Mouse (Mus musculus): ENCODE results near the gene Heca. TPM values are rescaled to one million over a fixed set of nuclear protein-coding genes. Genes with fewer than 3 reads are reported as not detected.

Gene Heca
- polyA plus RNA-seq (2014; fragmentation: Nextera tagmentation; extraction: Ambion mirVana) = 3.9 and 4.8 TPM in 2 replicates

DNA sequence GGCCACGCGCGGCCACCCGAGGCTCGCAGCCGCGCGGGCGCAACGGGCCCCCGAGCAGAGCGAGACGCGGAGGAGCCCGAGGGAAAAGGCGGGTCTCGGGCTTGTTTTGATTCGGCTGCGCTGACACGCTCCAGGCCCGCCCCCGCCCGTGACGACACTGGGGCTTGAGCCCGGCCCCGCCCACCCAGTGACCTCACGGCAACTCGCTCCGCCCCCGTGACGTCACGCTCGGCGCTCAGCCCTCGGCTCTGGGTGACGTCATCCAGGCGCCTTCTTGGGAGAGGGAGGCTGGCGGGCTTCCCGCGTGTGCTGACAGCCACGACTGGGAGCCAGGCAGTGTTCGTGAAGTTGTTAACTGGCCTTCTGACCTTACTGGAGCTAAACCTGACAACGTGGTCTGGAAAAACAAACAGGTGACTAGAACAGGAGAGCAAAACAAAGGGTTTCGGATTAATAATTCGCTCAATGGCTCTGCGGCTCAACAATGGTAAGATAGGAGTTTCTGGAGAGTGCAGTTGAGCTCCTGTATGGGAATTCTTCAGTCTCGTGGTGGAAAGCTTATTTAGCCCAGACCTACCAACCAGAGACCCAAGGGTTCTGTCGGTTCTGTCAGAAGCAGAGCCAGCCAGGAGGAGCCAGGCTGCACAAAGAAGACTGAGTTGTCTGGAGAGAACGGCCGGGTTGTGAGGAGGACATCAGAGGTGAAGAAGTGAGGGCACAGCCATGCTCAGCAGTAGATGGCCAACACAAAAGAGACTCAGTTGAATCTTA lies at the start of gene Heca:
Gene Heca, minus strand, starts transcription at position 108 of the 771 bp plus-strand sequence.
- no peaks in the 10 kb centered on the region for H3K27me3 ChIP-seq (ENCODE audit: control insufficient read depth, insufficient read depth, low read length)
- H3K36me3 ChIP-seq (ENCODE audit: control insufficient read depth, insufficient read depth, low read length) = no peaks in the 10 kb centered on the region
- peak within 1 kb of the TSS; percentile 64 for H3K4me2 ChIP-seq (ENCODE audit: low read depth, low read length, severe bottlenecking)
- WGBS = 12% methylated on average over 39 of the region's 50 CpGs
- ATAC-seq (replicated peaks; ENCODE audit: low FRiP score) = peak; percentile 97
- peak within 1 kb of the TSS; percentile 85 for H3K4me3 ChIP-seq (ENCODE audit: low read depth, low read length)
- H3K9me3 ChIP-seq (ENCODE audit: control insufficient read depth, low read length) = no peaks in the 10 kb centered on the region
- H3K4me1 ChIP-seq (replicated peaks; ENCODE audit: control insufficient read depth, insufficient read depth, low read length) = peaks cover 2% of the 10 kb centered on the region; the same call in 1 of the 2 replicates
- DNase-seq (ENCODE audit: low spot score) = peak; percentile 97
- H3K27ac ChIP-seq (ENCODE audit: low read depth, low read length) = no peak within 1 kb of the TSS
- peak within 1 kb of the TSS; percentile 84 for H3K9ac ChIP-seq (ENCODE audit: low read length)

- no peak for DNase-seq (ENCODE audit: low spot score)
- Histone ChIP-seq H3K27ac (ENCODE audit: low read depth, low read length) (no peak overlapping the region), H3K4me2 (ENCODE audit: low read depth, low read length, severe bottlenecking) (no peak overlapping the region), H3K4me3 (ENCODE audit: low read depth, low read length) (no peak overlapping the region), H3K9ac (ENCODE audit: low read length) (no peak overlapping the region), H3K27me3 (ENCODE audit: control insufficient read depth, insufficient read depth, low read length) (no peaks in the 10 kb centered on the region), H3K9me3 (ENCODE audit: control insufficient read depth, low read length) (no peaks in the 10 kb centered on the region), H3K36me3 (ENCODE audit: control insufficient read depth, insufficient read depth, low read length) (no peaks in the 10 kb centered on the region), H3K4me1 (replicated peaks; ENCODE audit: control insufficient read depth, insufficient read depth, low read length) (no peaks in the 10 kb centered on the region)
- no peak for ATAC-seq (replicated peaks; ENCODE audit: low FRiP score)
- WGBS = 82% methylated on average over 4 of the region's 4 CpGs
Observed at GRCm38 (mm10) chr10:17990576-17990975, 42.7 kb upstream of the Heca start.

DNA sequence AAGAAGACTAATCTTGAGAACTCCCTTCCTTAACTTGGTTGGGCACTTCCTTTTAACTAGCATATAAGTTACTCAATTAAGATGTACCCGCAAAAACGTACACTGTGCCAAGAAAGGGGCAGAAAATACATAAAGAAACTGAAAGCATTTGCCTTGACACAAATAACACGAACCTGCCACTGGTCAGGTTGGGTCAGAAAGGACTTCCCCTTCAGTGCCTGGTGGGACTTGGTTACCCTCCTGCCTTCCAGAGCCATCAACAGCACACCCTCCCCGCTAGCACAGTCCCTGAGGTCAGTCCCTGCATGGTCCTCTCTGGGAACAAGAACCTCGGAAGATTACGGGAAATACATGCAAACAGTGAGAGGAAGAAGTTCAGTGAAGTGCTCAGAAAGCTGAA lies 41.3 kb upstream of the Heca start:
- Histone ChIP-seq H3K36me3 (ENCODE audit: control insufficient read depth, insufficient read depth, low read length) (no peaks in the 10 kb centered on the region), H3K27ac (ENCODE audit: low read depth, low read length) (no peak overlapping the region), H3K4me1 (replicated peaks; ENCODE audit: control insufficient read depth, insufficient read depth, low read length) (no peaks in the 10 kb centered on the region), H3K4me3 (ENCODE audit: low read depth, low read length) (no peak overlapping the region), H3K27me3 (ENCODE audit: control insufficient read depth, insufficient read depth, low read length) (no peaks in the 10 kb centered on the region), H3K9me3 (ENCODE audit: control insufficient read depth, low read length) (no peaks in the 10 kb centered on the region), H3K4me2 (ENCODE audit: low read depth, low read length, severe bottlenecking) (no peak overlapping the region), H3K9ac (ENCODE audit: low read length) (no peak overlapping the region)
- no peak for ATAC-seq (replicated peaks; ENCODE audit: low FRiP score)
- 78% methylated on average over 6 of the region's 6 CpGs for WGBS
- DNase-seq (ENCODE audit: low spot score) = no peak

- no peaks in the 10 kb centered on the region for H3K4me1 ChIP-seq (replicated peaks; ENCODE audit: control insufficient read depth, insufficient read depth, low read length)
- ATAC-seq (replicated peaks; ENCODE audit: low FRiP score) (no peak), DNase-seq (ENCODE audit: low spot score) (no peak)
- H3K27me3 ChIP-seq (ENCODE audit: control insufficient read depth, insufficient read depth, low read length) = no peaks in the 10 kb centered on the region
- H3K9me3 ChIP-seq (ENCODE audit: control insufficient read depth, low read length) = no peaks in the 10 kb centered on the region
- 84% methylated on average over 8 of the region's 8 CpGs for WGBS
- no peak overlapping the region for H3K27ac ChIP-seq (ENCODE audit: low read depth, low read length)
- H3K36me3 ChIP-seq (ENCODE audit: control insufficient read depth, insufficient read depth, low read length) = no peaks in the 10 kb centered on the region
- no peak overlapping the region for H3K4me3 ChIP-seq (ENCODE audit: low read depth, low read length)
- H3K9ac ChIP-seq (ENCODE audit: low read length) = no peak overlapping the region
- no peak overlapping the region for H3K4me2 ChIP-seq (ENCODE audit: low read depth, low read length, severe bottlenecking)
Observed at GRCm38 (mm10) chr10:17987823-17988423, 40.1 kb upstream of the Heca start.

- ATAC-seq (replicated peaks; ENCODE audit: low FRiP score) = no peak
- 94% methylated on average over 2 of the region's 2 CpGs for WGBS
Observed at GRCm38 (mm10) chr10:17983313-17983712, 35.4 kb upstream of the Heca start.

DNA sequence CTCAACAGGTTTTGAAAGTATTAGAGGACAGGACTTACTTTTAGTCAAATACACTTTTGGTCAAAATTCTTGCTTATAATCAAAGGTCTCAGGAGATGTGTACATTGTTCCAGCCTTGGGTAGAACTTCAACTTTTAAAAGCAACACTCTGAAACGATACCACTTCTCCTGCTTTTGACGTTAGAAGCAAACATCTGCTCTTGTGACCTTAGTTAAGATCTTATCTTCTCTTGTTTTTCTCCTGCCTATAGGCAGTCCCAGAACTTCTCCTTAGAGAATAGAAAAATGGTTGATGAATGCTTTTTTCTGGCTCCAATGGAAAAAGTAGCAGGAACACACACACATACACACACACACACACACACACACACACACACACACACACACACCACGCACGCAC lies 18.2 kb upstream of the Heca start:
- H3K4me2 ChIP-seq (ENCODE audit: low read depth, low read length, severe bottlenecking) = no peak overlapping the region

More at GRCm38 (mm10) chr10:17983313-17983712, 35.4 kb upstream of the Heca start:
- Histone ChIP-seq H3K27me3 (ENCODE audit: control insufficient read depth, insufficient read depth, low read length) (no peaks in the 10 kb centered on the region), H3K4me3 (ENCODE audit: low read depth, low read length) (no peak overlapping the region), H3K4me2 (ENCODE audit: low read depth, low read length, severe bottlenecking) (no peak overlapping the region), H3K9ac (ENCODE audit: low read length) (no peak overlapping the region), H3K27ac (ENCODE audit: low read depth, low read length) (no peak overlapping the region), H3K4me1 (replicated peaks; ENCODE audit: control insufficient read depth, insufficient read depth, low read length) (no peaks in the 10 kb centered on the region), H3K36me3 (ENCODE audit: control insufficient read depth, insufficient read depth, low read length) (no peaks in the 10 kb centered on the region), H3K9me3 (ENCODE audit: control insufficient read depth, low read length) (no peaks in the 10 kb centered on the region)
- no peak for DNase-seq (ENCODE audit: low spot score)

GRCm38 (mm10) chr10:17950761-17951160 lies 2.9 kb upstream of the Heca start:
- H3K4me2 ChIP-seq (ENCODE audit: low read depth, low read length, severe bottlenecking) = no peak overlapping the region
- H3K9me3 ChIP-seq (ENCODE audit: control insufficient read depth, low read length) = no peaks in the 10 kb centered on the region
- no peak overlapping the region for H3K9ac ChIP-seq (ENCODE audit: low read length)
- no peak overlapping the region for H3K4me3 ChIP-seq (ENCODE audit: low read depth, low read length)
- 88% methylated on average over 5 of the region's 5 CpGs for WGBS
- no peaks in the 10 kb centered on the region for H3K36me3 ChIP-seq (ENCODE audit: control insufficient read depth, insufficient read depth, low read length)
- peaks cover 2% of the 10 kb centered on the region; the same call in 1 of the 2 replicates for H3K4me1 ChIP-seq (replicated peaks; ENCODE audit: control insufficient read depth, insufficient read depth, low read length)
- no peaks in the 10 kb centered on the region for H3K27me3 ChIP-seq (ENCODE audit: control insufficient read depth, insufficient read depth, low read length)
- DNase-seq (ENCODE audit: low spot score) (no peak), ATAC-seq (replicated peaks; ENCODE audit: low FRiP score) (no peak)
- H3K27ac ChIP-seq (ENCODE audit: low read depth, low read length) = no peak overlapping the region

More for the DNA sequence above, 18.2 kb upstream of the Heca start:
- DNase-seq (ENCODE audit: low spot score) = no peak
- ATAC-seq (replicated peaks; ENCODE audit: low FRiP score) = no peak
- Histone ChIP-seq H3K27ac (ENCODE audit: low read depth, low read length) (no peak overlapping the region), H3K9me3 (ENCODE audit: control insufficient read depth, low read length) (no peaks in the 10 kb centered on the region), H3K4me1 (replicated peaks; ENCODE audit: control insufficient read depth, insufficient read depth, low read length) (no peaks in the 10 kb centered on the region), H3K9ac (ENCODE audit: low read length) (no peak overlapping the region), H3K4me3 (ENCODE audit: low read depth, low read length) (no peak overlapping the region), H3K36me3 (ENCODE audit: control insufficient read depth, insufficient read depth, low read length) (no peaks in the 10 kb centered on the region), H3K27me3 (ENCODE audit: control insufficient read depth, insufficient read depth, low read length) (no peaks in the 10 kb centered on the region)
- WGBS = 87% methylated on average over 4 of the region's 4 CpGs

DNA sequence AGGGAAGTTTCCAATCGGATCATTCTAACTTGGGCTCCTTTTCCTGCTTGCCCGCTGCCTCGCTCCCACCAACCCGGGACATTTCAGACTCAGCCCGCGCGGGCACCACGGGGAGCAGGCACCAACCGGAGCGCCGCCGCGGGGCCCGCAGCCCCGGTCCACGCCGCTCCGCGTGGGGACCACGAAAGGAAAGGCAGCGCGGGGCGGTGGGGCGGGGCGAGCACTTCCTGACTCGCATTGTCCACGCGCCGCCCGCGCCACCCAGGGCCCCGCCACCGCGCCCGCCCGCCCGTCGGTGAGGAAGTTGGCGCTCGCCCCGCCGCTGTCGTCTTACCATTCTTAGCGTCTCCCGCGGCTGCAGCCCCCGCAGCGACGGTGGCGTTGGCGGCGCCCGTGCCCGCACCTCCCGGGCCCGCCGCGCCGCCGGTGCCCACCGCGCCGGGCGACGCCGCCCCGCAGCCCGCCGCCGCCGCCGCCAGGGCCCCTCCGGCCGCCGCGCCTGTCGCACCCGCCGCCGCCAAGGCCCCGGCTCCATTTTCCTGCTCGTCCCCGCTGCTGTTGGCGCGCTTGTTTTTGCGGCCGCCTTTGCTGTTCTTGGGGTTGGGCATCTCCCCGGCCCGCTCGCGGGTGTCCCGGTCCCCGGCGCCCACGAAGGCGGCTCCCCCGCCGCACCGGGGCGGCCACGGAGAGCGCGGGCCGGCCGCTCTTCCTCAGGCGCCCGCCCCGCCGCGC lies 526 bp downstream of the Heca start:
- no peak overlapping the region for H3K27ac ChIP-seq (ENCODE audit: low read depth, low read length)
- H3K9ac ChIP-seq (ENCODE audit: low read length) = peak overlapping the region; percentile 84

More for the DNA sequence above, 526 bp downstream of the Heca start:
- H3K4me1 ChIP-seq (replicated peaks; ENCODE audit: control insufficient read depth, insufficient read depth, low read length) = peaks cover 2% of the 10 kb centered on the region; the same call in 1 of the 2 replicates
- ATAC-seq (replicated peaks; ENCODE audit: low FRiP score) (peak; percentile 66), DNase-seq (ENCODE audit: low spot score) (peak; percentile 76)
- under 1% methylated on average over 76 of the region's 110 CpGs for WGBS
- no peaks in the 10 kb centered on the region for H3K36me3 ChIP-seq (ENCODE audit: control insufficient read depth, insufficient read depth, low read length)
- H3K9me3 ChIP-seq (ENCODE audit: control insufficient read depth, low read length) = no peaks in the 10 kb centered on the region
- H3K4me3 ChIP-seq (ENCODE audit: low read depth, low read length) = peak overlapping the region; percentile 85
- no peaks in the 10 kb centered on the region for H3K27me3 ChIP-seq (ENCODE audit: control insufficient read depth, insufficient read depth, low read length)
- peak overlapping the region; percentile 64 for H3K4me2 ChIP-seq (ENCODE audit: low read depth, low read length, severe bottlenecking)

All from forebrain, embryonic 11.5 days (tissue).